Mouse (Mus musculus) small intestine, adult 2 months (tissue): ENCODE measurements around the gene Spata2l.

Source experiments
- CTCF ChIP-seq: fragments of 200-500 bp; IDR thresholded peaks from 2 replicates; pipeline ENCODE4 v1.5.1; 2012; ENCODE audit warnings: low read depth, mild to moderate bottlenecking, control low read depth, inconsistent platforms, low read length, moderate library complexity, mixed read lengths; ENCODE audit not compliant: insufficient replicate concordance, insufficient read length; ENCODE audit errors: extremely low read depth
- POLR2A ChIP-seq: fragments of 200-500 bp; IDR thresholded peaks from 2 replicates; pipeline ENCODE4 v1.6.1; 2012; ENCODE audit warnings: low read depth, mild to moderate bottlenecking, control low read depth, inconsistent platforms, low read length, moderate library complexity

- TF ChIP-seq POLR2A: no peak
- no peak for TF ChIP-seq CTCF
These were observed 42.4 kb upstream of the Spata2l start for GRCm38 (mm10) chr8:123278445-123278844.
